Mouse (Mus musculus) lung, embryonic 16.5 days (tissue): ENCODE measurements around the gene Tnnt2. TPM values are rescaled to one million over a fixed set of nuclear protein-coding genes. Genes with fewer than 3 reads are reported as not detected.
A peak's percentile ranks its signal among the peaks of the same experiment; 100 is the strongest.

Experiments
- ATAC-seq: fragments of 200-750 bp; cut with Nextera tagmentation; 2 replicates; pipeline ENCODE4 v1.8.0; 2017; ENCODE audit warnings: low read depth, mild to moderate bottlenecking, moderate library complexity
- H3K27ac ChIP-seq: fragments of 300-500 bp; sonication (generic); 2 replicates; pipeline ENCODE4 v1.5.1; 2014; ENCODE audit warnings: mild to moderate bottlenecking, control low read depth, low read length
- H3K27me3 ChIP-seq: fragments of 300-500 bp; sonication (generic); 2 replicates; pipeline ENCODE4 v1.6.1; 2014; ENCODE audit warnings: low read depth, low read length, mixed read lengths; ENCODE audit not compliant: control insufficient read depth, insufficient read depth
- H3K36me3 ChIP-seq: fragments of 300-500 bp; sonication (generic); 2 replicates; pipeline ENCODE4 v1.6.1; 2014; ENCODE audit warnings: low read length; ENCODE audit not compliant: control insufficient read depth, insufficient read depth
- H3K4me1 ChIP-seq: fragments of 300-500 bp; sonication (generic); replicated peaks from 2 replicates; pipeline ENCODE4 v1.6.1; 2014; ENCODE audit warnings: low read length, mixed read lengths; ENCODE audit not compliant: control insufficient read depth, insufficient read depth
- H3K4me2 ChIP-seq: fragments of 300-500 bp; sonication (generic); 2 replicates; pipeline ENCODE4 v1.6.1; 2014; ENCODE audit warnings: low read depth, low read length, control low read depth
- H3K4me3 ChIP-seq: fragments of 300-500 bp; sonication (generic); 2 replicates; pipeline ENCODE4 v1.5.1; 2014; ENCODE audit warnings: mild to moderate bottlenecking, low read length, control low read depth
- H3K9ac ChIP-seq: fragments of 300-500 bp; sonication (generic); 2 replicates; pipeline ENCODE4 v1.6.1; 2014; ENCODE audit warnings: low read length, control low read depth
- H3K9me3 ChIP-seq: fragments of 300-500 bp; sonication (generic); 2 replicates; pipeline ENCODE4 v1.6.1; 2016; ENCODE audit warnings: low read length; ENCODE audit not compliant: control insufficient read depth
- WGBS: fragments of 180-500 bp; shearing (Covaris S2); extraction: QIAGEN DNeasy Blood & Tissue Kit; methylation state at CpG from one replicate; pipeline ENCODE4 v1.1.7; 2014; 5-methylcytosine and 5-hydroxymethylcytosine counted together
- polyA plus RNA-seq: library from polyadenylated mRNA; unstranded; fragments of >200 nt; fragmentation: Nextera tagmentation; extraction: Ambion mirVana; gene quantifications from 2 replicates; pipeline ENCODE4 v1.2.1, GENCODE M21; 2015

Tnnt2 gene
- polyA plus RNA-seq, 1 experiment from 2014 or later, result 158 TPM

DNA sequence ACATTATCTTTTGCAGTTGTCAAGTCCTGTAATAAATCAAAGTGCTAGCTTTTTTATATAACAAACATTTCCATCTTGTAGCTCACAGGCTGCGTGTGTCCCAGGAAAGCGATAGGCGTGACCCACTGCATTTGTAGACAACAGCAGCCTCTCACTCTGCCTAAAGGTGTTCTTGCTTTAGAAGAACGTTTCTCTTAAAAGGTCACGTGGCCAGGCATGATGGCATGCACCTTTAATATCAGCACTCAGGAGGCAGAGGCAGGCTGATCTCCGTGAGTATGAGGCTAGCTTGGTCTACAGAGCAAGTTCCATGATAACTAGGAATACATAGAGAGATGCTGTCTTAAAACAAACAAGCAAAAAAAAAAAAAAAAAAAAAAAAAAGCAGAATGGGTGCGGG, 22.4 kb downstream of the Tnnt2 start:
- Histone ChIP-seq H3K9ac (no peak overlapping the region), H3K4me3 (no peak overlapping the region), H3K36me3 (no peaks in the 10 kb centered on the region), H3K9me3 (no peaks in the 10 kb centered on the region), H3K27ac (no peak overlapping the region), H3K4me2 (no peak overlapping the region), H3K27me3 (no peaks in the 10 kb centered on the region), H3K4me1 (no peaks in the 10 kb centered on the region; the same call in 1 of the 2 replicates)
- no peak for ATAC-seq
- WGBS, result 89% methylated on average over 7 of the region's 7 CpGs

DNA sequence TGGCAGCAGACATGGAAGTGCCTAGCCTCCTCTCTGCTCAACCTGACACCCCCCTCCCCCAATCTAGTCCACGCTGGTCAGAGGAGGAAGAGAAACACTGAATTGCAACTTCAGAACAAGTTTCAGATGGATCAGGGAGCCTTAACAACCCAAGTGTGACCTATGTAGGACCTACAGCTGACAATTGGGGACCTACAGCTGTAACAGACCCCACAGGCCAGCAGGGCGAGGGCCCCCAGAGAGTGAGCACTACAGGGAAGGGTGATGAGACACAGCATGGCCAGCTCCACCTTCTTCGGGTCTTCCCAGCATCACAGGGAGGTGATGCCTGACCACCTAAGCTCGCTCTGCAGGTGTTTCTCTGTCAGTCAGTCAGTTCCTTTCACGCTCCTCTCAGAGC, 24.9 kb downstream of the Tnnt2 start:
- WGBS, result 72% methylated on average over 5 of the region's 5 CpGs

DNA sequence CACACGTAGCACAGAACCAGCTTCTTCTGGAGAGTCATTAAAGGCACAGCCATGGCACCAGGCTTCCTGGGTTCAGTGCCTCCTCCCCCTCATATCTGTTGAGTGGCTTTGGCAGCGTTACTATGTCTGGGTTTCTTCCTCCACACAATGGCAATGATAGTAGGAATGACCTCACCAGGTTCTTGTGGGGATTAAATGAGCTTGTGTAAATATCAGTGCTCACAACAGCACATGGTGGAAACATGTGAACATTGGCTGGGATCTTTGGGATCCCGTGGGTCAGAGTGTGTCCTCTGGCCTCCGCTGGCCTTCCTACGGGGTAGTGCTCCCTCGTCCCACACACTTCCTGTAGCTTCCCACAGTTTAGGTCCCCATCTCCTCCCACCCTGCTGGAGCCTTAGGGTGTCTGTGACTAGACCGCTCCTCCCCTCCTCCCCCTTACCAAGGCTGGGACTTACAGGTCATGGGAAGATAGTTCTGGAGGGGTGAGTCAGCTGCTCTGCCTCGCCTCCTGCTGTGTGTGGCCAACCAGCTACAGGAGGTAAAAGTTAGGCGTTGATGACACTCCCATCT, 25.9 kb downstream of the Tnnt2 start:
- Histone ChIP-seq H3K4me1 (no peaks in the 10 kb centered on the region; the same call in 1 of the 2 replicates), H3K4me3 (no peak overlapping the region), H3K36me3 (no peaks in the 10 kb centered on the region), H3K4me2 (no peak overlapping the region), H3K27me3 (no peaks in the 10 kb centered on the region), H3K9me3 (no peaks in the 10 kb centered on the region), H3K27ac (no peak overlapping the region), H3K9ac (no peak overlapping the region)
- ATAC-seq, result no peak; the same call in 1 of the 2 replicates
- 48% methylated on average over 9 of the region's 9 CpGs for WGBS

More for the DNA sequence above, 24.9 kb downstream of the Tnnt2 start:
- Histone ChIP-seq H3K27ac (no peak overlapping the region), H3K9me3 (no peaks in the 10 kb centered on the region), H3K4me1 (no peaks in the 10 kb centered on the region; the same call in 1 of the 2 replicates), H3K9ac (no peak overlapping the region), H3K4me3 (no peak overlapping the region), H3K4me2 (no peak overlapping the region), H3K27me3 (no peaks in the 10 kb centered on the region), H3K36me3 (no peaks in the 10 kb centered on the region)
- no peak for ATAC-seq

DNA sequence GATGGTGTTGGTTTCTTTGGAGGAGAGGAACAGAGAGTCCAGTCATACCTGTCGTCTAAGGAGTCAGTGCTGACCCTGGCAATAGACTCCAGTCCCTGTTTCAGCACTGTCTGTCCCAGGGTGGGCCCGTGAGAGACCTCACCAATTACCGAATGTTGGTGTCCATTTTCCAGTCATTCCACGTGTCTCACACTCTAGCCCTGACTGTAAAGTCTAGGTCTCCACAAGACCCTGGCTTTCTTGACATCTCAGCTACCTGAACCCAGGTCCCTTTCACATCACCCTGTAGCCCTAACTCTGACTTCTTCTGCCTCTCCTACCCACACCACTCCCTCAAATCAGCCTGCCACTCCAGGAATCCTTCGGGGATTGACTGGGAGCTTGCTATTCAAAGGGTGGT, 26.4 kb downstream of the Tnnt2 start:
- ATAC-seq, result no peak; the same call in 1 of the 2 replicates
- no peaks in the 10 kb centered on the region for H3K9me3 ChIP-seq
- H3K27ac ChIP-seq, result no peak overlapping the region
- WGBS, result 73% methylated on average over 5 of the region's 5 CpGs
- H3K36me3 ChIP-seq, result no peaks in the 10 kb centered on the region
- H3K4me1 ChIP-seq, result no peaks in the 10 kb centered on the region
- H3K4me2 ChIP-seq, result no peak overlapping the region
- no peak overlapping the region for H3K4me3 ChIP-seq
- no peaks in the 10 kb centered on the region for H3K27me3 ChIP-seq
- H3K9ac ChIP-seq, result no peak overlapping the region

DNA sequence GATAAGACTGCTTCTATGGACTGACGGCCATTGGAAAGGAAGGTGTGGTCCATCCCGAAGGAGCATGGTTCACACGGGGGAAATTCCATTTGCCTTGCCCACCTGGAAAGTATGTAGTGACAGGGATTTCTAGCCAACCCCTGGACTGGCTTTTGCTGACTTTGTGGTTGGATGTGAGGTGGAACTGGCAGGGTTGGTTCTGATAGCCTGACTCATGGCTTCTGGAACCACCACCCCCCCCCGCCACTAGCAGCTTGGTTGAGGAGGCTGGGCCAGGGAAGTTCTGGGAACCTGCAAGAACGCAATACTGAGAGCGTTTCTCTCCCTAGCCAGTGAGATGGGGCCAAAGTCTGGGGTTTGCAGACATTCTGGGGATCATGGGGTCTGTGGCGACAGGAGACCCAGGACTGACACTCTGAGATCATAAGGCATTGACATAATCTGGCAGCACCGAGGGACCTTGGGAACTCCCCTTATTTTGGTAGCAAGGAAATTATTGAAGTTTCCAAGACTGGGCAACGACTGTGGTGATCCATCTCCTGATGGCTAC, 27.7 kb downstream of the Tnnt2 start:
- Histone ChIP-seq H3K27ac (no peak overlapping the region), H3K36me3 (no peaks in the 10 kb centered on the region), H3K27me3 (no peaks in the 10 kb centered on the region), H3K9me3 (no peaks in the 10 kb centered on the region), H3K4me3 (no peak overlapping the region), H3K4me1 (no peaks in the 10 kb centered on the region), H3K9ac (no peak overlapping the region), H3K4me2 (no peak overlapping the region)
- 64% methylated on average over 9 of the region's 9 CpGs for WGBS
- no peak for ATAC-seq

DNA sequence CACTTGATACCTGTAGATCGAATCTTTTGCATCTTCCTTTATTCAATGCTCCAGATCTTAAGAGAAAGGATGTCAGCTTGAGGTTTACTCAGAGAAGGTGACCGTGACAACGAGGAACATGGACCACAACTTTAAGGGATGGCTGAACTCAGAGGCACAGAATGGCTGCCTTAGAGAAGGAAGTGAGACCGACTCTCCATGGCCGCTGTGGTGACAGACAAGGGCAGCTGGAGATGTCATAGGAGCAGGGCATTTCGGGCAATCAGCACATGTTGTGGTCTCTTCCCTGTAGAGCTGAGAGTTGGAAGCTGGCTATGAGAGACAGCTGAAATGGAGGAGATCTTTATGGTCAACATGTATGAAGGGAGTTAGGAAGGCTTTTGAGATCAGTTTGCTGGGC, 28.7 kb downstream of the Tnnt2 start:
- Histone ChIP-seq H3K27ac (no peak overlapping the region), H3K9me3 (no peaks in the 10 kb centered on the region), H3K4me3 (no peak overlapping the region), H3K36me3 (no peaks in the 10 kb centered on the region), H3K27me3 (no peaks in the 10 kb centered on the region), H3K9ac (no peak overlapping the region), H3K4me2 (no peak overlapping the region), H3K4me1 (no peaks in the 10 kb centered on the region)
- WGBS, result 76% methylated on average over 6 of the region's 6 CpGs
- ATAC-seq, result no peak

DNA sequence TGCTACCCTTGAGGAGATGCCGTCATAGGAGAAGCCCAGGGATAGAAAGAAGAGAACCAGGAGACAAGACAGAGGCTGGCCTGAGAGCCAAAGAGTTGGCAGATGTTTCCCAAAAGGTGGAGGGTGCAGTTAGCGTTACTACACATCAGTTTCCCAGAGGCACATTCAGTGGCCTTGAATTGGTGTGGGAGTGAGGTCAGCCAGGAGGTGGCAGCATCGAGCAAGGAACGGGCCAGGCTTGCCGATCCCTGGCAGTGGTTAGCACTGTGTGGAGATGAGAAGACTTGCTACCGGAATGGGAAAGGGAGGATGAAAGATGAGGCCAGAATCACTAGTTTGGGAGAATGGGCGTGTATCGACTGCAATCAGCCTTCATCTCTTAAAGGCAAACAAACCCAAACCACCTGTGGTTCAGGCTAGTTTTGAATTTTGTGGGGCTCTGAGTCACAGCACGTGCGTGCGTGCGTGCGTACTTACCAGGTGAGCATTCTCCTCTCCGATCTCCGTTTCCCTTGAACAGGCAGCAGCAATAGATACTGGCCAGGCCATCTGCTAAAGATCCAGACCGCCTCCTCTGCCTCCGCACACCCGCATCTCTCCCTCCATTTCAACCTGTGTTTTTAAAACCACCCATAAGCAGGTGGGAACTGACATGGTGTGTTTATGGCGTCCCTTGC, 29.5 kb downstream of the Tnnt2 start:
- Histone ChIP-seq H3K27me3 (no peaks in the 10 kb centered on the region), H3K27ac (no peak overlapping the region), H3K9ac (no peak overlapping the region), H3K4me1 (no peaks in the 10 kb centered on the region), H3K4me3 (no peak overlapping the region), H3K4me2 (no peak overlapping the region), H3K36me3 (no peaks in the 10 kb centered on the region), H3K9me3 (no peaks in the 10 kb centered on the region)
- peak; percentile 80 for ATAC-seq
- 47% methylated on average over 19 of the region's 19 CpGs for WGBS

DNA sequence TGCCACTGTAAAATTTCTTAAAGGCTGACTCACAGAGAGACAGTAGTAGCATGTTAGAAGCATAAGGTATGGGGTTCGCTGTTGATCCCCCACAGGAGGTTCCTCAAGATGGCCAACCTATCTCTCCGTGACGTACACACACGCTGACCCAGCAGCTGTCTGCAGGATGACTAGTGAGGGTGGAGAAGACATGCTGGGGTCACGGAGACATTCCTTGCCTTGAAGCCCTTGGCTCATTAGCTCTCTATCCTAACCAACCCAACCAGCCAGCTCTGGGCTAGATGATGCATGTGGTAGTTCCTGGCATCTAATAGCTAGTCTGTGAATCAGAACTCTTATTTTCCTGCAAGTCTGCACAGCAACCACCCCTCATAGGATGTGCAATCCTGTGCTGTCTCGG, 32.4 kb downstream of the Tnnt2 start:
- Histone ChIP-seq H3K27me3 (no peaks in the 10 kb centered on the region), H3K27ac (no peak overlapping the region), H3K4me3 (no peak overlapping the region), H3K9me3 (no peaks in the 10 kb centered on the region), H3K9ac (no peak overlapping the region), H3K36me3 (no peaks in the 10 kb centered on the region), H3K4me1 (no peaks in the 10 kb centered on the region), H3K4me2 (no peak overlapping the region)
- no peak for ATAC-seq
- WGBS, result 80% methylated on average over 6 of the region's 6 CpGs

DNA sequence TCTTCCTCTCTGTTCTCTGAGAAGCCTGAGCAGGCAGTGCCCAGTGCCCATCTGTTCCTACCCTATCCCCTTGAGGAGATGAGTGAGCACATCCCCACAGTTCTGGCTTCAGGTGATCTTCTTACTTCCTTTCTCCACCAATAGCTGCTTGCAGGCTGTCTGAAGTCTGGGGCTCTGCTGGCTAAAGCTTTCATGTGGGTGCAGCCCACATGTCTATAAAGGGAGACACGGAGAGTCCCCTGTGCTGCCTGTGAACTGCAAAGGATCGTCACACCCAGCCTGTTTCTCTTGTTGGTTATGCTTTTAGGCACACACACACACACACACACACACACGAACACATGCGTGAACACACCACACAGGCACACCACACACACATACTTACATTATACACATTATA, 36.8 kb downstream of the Tnnt2 start:
- H3K4me1 ChIP-seq, result no peaks in the 10 kb centered on the region
- ATAC-seq, result no peak
- no peaks in the 10 kb centered on the region for H3K27me3 ChIP-seq
- no peak overlapping the region for H3K4me2 ChIP-seq
- H3K9ac ChIP-seq, result no peak overlapping the region
- WGBS, result 76% methylated on average over 4 of the region's 4 CpGs
- no peaks in the 10 kb centered on the region for H3K36me3 ChIP-seq
- H3K4me3 ChIP-seq, result no peak overlapping the region
- no peaks in the 10 kb centered on the region for H3K9me3 ChIP-seq
- H3K27ac ChIP-seq, result no peak overlapping the region
